Mouse (Mus musculus): ENCODE results near the gene Gm20388. TPM values are rescaled to one million over a fixed set of nuclear protein-coding genes. Genes with fewer than 3 reads are reported as not detected.

The Gm20388 gene
- polyA plus RNA-seq, 1 experiment from 2014 or later, result not detected

DNA sequence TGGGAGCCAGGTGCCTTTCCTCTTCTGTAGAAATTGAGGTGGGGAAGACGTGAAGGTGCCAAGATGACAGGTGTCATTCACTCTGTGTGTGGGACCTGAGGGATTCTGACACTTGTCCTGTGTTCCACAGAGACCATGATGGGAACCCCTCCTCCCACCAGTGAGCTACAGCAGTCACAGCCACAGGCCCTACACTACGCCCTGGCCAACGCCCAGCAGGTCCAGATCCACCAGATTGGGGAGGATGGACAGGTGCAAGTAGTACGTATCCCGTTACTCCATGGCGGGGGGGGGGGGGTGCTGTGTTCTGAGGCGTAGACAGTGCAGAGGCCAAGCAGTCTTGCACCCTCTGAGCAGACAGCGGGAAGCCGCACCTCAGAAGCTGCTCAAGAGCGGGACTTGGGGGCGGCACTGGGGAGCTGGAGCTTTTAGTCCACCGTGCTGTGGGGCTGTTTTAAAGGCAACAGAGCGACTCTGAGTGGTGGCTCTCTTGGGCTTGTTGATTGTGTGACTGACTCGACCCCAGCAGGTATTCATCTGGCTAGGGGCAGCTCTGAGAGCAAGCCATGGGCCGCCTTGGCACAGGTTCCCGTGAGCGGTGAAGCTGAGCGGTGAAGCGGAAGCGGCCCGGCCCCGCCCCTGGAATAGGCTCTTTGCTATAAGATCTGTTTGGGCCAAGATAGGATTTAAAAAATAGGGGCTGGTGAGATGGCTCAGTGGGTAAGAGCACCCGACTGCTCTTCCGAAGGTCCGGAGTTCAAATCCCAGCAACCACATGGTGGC is 2095.0 kb downstream of the Gm20388 start:
- H3K9ac ChIP-seq, result no peak overlapping the region
- no peak overlapping the region for H3K27ac ChIP-seq
- H3K4me1 ChIP-seq, result 0 out of 2 replicates have a peak, but pooled peaks cover 6% of the 10 kb centered on the region
- no peaks in the 10 kb centered on the region for H3K27me3 ChIP-seq (replicated peaks)
- no peak overlapping the region for H3K4me2 ChIP-seq
- no peak for ATAC-seq
- 86% methylated on average over 25 of the region's 25 CpGs for WGBS (ENCODE audit: insufficient replicate concordance)
- no peak overlapping the region for H3K4me3 ChIP-seq
- H3K9me3 ChIP-seq (replicated peaks), result no peaks in the 10 kb centered on the region
- H3K36me3 ChIP-seq, result peaks cover 91% of the 10 kb centered on the region

DNA sequence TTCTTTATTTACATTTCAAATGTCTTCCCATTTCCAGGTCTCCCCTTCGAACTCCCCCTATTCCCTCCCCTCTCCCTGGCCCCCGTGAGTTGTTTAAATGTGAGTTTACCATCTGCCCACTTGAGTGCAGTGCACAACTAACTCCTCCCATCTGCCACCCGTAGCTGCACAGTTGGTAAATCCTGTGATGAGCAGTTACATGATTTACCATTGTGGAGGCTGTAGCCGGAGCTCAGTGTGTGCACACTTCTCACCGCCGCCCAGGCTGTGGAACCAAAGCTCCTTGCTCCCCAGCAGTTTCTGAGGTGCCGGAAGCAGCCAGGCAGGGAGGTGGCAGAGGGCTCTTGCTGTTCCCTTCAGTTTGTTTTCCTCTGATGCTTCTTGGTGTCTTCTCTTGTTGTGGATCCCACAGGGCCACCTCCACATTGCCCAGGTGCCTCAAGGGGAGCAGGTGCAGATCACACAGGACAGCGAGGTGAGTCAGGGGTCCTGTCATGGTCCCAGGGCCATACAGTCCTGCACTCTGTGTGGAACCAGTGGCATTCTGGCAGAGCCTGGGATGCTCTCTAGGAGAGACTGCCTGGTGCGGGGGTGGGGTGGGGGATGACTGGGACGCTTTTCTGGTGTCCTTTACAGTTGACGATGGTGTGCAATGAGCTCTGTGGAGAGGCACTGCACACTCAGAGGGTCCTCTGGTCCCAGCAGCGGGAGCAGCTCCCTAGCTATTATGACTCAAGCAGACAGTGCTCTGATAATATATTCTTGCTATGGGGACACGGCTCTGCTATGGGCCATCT is 2096.2 kb downstream of the Gm20388 start:
- H3K4me3 ChIP-seq, result no peak overlapping the region
- peaks cover 86% of the 10 kb centered on the region for H3K36me3 ChIP-seq
- H3K27ac ChIP-seq, result no peak overlapping the region
- ATAC-seq, result no peak
- no peak overlapping the region for H3K4me2 ChIP-seq
- H3K9me3 ChIP-seq (replicated peaks), result no peaks in the 10 kb centered on the region
- H3K4me1 ChIP-seq, result 0 out of 2 replicates have a peak, but pooled peaks cover 6% of the 10 kb centered on the region
- WGBS (ENCODE audit: insufficient replicate concordance), result 82% methylated on average over 13 of the region's 13 CpGs
- H3K27me3 ChIP-seq (replicated peaks), result no peaks in the 10 kb centered on the region
- H3K9ac ChIP-seq, result no peak overlapping the region

GRCm38 (mm10) chr8:122008395-122008794 is 2097.8 kb downstream of the Gm20388 start:
- no peaks in the 10 kb centered on the region for H3K27me3 ChIP-seq (replicated peaks)
- 80% methylated on average over 5 of the region's 5 CpGs for WGBS (ENCODE audit: insufficient replicate concordance)
- H3K27ac ChIP-seq, result no peak overlapping the region
- H3K4me1 ChIP-seq, result 0 out of 2 replicates have a peak, but pooled peaks cover 6% of the 10 kb centered on the region
- H3K4me3 ChIP-seq, result no peak overlapping the region
- ATAC-seq, result no peak
- H3K4me2 ChIP-seq, result no peak overlapping the region
- H3K9me3 ChIP-seq (replicated peaks), result no peaks in the 10 kb centered on the region
- H3K36me3 ChIP-seq, result peaks cover 85% of the 10 kb centered on the region
- H3K9ac ChIP-seq, result no peak overlapping the region

DNA sequence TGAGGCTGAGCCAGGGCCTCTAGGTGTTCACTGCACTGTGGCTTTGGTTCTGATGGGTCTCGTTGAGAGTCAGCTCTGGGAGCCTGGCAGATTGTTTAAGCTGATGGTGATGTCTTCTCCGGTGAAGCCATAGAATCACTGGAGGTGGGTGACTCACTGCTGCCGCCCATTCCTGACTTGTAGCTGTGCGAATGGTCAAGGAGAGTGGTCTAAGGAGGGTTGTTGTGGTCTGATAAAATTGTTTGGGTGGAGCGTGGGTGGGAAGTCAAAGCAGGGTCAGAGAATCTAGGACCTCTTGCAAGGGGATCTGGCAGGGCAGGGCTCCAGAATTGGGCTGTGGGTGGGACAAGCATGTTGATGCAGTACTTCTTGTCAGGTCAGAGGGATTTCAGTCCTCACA is 2100.0 kb downstream of the Gm20388 start:
- Histone ChIP-seq H3K36me3 (peaks cover 75% of the 10 kb centered on the region), H3K9me3 (replicated peaks) (no peaks in the 10 kb centered on the region), H3K9ac (no peak overlapping the region), H3K27me3 (replicated peaks) (no peaks in the 10 kb centered on the region), H3K4me3 (no peak overlapping the region), H3K27ac (no peak overlapping the region), H3K4me1 (no peaks in the 10 kb centered on the region), H3K4me2 (no peak overlapping the region)
- 67% methylated on average over 5 of the region's 5 CpGs for WGBS (ENCODE audit: insufficient replicate concordance)
- ATAC-seq, result no peak

GRCm38 (mm10) chr8:122011066-122011588 is 2100.5 kb downstream of the Gm20388 start:
- H3K36me3 ChIP-seq, result peaks cover 77% of the 10 kb centered on the region
- no peak overlapping the region for H3K4me2 ChIP-seq
- no peaks in the 10 kb centered on the region for H3K4me1 ChIP-seq
- no peak for ATAC-seq
- no peaks in the 10 kb centered on the region for H3K9me3 ChIP-seq (replicated peaks)
- H3K27ac ChIP-seq, result no peak overlapping the region
- H3K4me3 ChIP-seq, result no peak overlapping the region
- H3K9ac ChIP-seq, result no peak overlapping the region
- WGBS (ENCODE audit: insufficient replicate concordance), result 63% methylated on average over 7 of the region's 7 CpGs
- no peaks in the 10 kb centered on the region for H3K27me3 ChIP-seq (replicated peaks)

DNA sequence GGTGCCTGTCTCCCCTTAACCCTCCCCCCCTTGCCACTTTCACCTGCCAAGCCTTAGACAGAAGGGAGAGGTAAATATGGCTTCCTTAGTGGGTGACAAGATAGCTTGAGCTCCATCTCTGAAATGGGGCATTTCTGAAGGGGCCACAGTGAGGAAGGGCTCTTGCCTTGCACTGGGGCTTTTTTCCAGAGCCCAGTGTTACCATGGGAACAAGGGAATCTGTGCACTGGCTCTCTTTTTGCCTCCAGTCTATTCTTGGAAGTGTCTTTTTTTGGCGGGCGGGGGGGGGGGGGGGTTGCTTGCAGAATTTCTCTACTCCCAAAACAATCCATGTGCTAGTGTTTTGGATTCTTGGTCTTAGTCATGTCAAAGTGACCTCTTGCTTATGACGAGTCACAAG is 2104.0 kb downstream of the Gm20388 start:
- H3K27ac ChIP-seq, result no peak overlapping the region
- ATAC-seq, result no peak
- 74% methylated on average over 3 of the region's 3 CpGs for WGBS (ENCODE audit: insufficient replicate concordance)
- no peaks in the 10 kb centered on the region for H3K4me1 ChIP-seq
- H3K9ac ChIP-seq, result no peak overlapping the region
- H3K27me3 ChIP-seq (replicated peaks), result no peaks in the 10 kb centered on the region
- no peak overlapping the region for H3K4me3 ChIP-seq
- H3K4me2 ChIP-seq, result no peak overlapping the region
- peaks cover 76% of the 10 kb centered on the region for H3K36me3 ChIP-seq
- no peaks in the 10 kb centered on the region for H3K9me3 ChIP-seq (replicated peaks)

DNA sequence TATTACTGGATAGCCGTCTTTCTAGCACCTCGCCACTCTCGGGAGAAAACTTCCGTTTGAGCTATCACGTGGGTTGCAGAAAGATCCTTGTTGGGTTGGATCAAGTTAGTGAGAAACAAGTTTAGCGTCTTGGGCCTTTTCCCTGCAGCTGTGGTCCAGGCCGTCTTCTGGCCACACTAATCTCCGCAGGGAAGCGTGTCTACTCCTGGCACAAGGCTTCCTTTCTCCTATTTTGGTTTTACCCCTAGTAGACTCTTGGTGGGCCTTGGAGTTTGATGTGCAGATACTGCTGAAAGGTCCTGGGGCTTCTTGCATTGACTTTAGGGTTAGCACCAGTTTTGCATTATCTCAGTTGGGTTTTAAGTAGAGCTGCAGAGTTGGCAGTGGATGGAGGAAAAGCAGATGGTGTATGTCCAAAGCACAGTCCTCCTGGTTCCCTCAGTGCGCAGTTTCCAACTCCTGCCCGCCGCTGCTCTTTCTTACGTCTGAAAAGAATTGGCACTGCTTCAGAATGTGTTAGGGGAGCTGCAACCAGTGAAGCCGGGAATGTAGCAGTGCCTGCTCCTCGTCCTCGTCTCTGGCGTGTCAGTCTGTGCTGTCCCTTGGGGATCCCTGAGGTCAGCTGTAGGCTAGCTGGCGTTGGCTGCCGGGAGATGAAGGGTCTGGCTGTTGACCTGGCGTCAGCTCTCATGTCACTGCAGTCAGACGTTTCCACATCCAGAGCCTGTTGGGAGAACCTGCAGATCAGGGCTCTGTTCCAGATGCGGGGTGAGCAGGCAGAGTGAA is 2107.6 kb downstream of the Gm20388 start:
- Histone ChIP-seq H3K4me3 (no peak overlapping the region), H3K27me3 (replicated peaks) (no peaks in the 10 kb centered on the region), H3K36me3 (peaks cover 87% of the 10 kb centered on the region), H3K27ac (no peak overlapping the region), H3K9ac (no peak overlapping the region), H3K9me3 (replicated peaks) (no peaks in the 10 kb centered on the region), H3K4me2 (no peak overlapping the region), H3K4me1 (0 out of 2 replicates have a peak, but pooled peaks cover 5% of the 10 kb centered on the region)
- WGBS (ENCODE audit: insufficient replicate concordance), result 82% methylated on average over 22 of the region's 22 CpGs
- ATAC-seq, result no peak

DNA sequence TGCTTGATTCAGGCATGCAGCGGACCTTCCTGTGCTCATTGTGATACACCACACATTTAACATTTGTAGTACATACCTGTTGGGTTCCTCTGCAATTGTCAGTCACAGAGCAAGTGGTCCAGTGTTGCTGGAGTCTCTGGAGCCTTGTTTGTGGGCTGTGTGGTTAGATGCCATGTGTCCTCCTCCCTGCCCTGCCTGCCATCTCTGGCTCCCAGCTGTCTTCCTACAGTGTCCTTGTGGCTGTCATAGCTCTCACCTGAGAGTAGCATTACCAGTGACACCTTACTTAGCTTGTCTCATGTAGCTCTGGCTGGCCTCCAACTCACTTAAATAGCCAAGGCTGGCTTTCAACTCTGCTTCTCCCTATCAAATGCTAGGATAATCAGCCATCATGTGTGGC is 2108.5 kb downstream of the Gm20388 start:
- Histone ChIP-seq H3K4me2 (no peak overlapping the region), H3K27me3 (replicated peaks) (no peaks in the 10 kb centered on the region), H3K36me3 (peaks cover 90% of the 10 kb centered on the region), H3K4me1 (0 out of 2 replicates have a peak, but pooled peaks cover 5% of the 10 kb centered on the region), H3K9ac (no peak overlapping the region), H3K9me3 (replicated peaks) (no peaks in the 10 kb centered on the region), H3K27ac (no peak overlapping the region), H3K4me3 (no peak overlapping the region)
- 89% methylated on average over 1 of the region's 1 CpGs for WGBS (ENCODE audit: insufficient replicate concordance)
- ATAC-seq, result no peak

- H3K27me3 ChIP-seq (replicated peaks), result no peaks in the 10 kb centered on the region
- no peak overlapping the region for H3K9ac ChIP-seq
- H3K36me3 ChIP-seq, result peaks cover 96% of the 10 kb centered on the region
- 0 out of 2 replicates have a peak, but pooled peaks cover 5% of the 10 kb centered on the region for H3K4me1 ChIP-seq
- no peak for ATAC-seq
- no peak overlapping the region for H3K4me2 ChIP-seq
- no peak overlapping the region for H3K4me3 ChIP-seq
- no peaks in the 10 kb centered on the region for H3K9me3 ChIP-seq (replicated peaks)
- H3K27ac ChIP-seq, result no peak overlapping the region
- WGBS (ENCODE audit: insufficient replicate concordance), result 80% methylated on average over 8 of the region's 8 CpGs
Measured at GRCm38 (mm10) chr8:122020050-122020771, 2109.6 kb downstream of the Gm20388 start.

- WGBS (ENCODE audit: insufficient replicate concordance), result 77% methylated on average over 2 of the region's 2 CpGs
- no peak for ATAC-seq
Measured at GRCm38 (mm10) chr8:122021725-122022124, 2111.1 kb downstream of the Gm20388 start.

DNA sequence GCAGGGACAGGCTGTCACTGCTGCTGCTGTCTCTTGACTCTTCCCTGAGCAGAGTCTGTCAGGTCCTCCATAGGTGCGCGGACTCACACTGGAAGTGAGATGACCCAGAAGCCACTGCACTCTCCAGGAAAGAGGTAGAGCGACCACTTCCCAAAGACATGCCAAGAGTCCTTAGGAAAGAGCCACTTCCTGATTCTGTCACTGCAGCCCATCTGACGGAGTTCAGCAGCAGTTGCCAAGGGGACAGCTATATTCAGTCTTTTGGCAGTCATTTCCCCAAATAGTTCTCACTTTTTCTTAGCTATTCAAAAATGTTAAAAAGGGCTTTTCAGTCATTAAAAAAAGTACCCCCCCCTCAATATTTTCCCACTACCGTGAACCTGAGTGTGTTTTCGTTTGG is 2111.6 kb downstream of the Gm20388 start:
- H3K27me3 ChIP-seq (replicated peaks), result no peaks in the 10 kb centered on the region
- no peaks in the 10 kb centered on the region for H3K9me3 ChIP-seq (replicated peaks)
- H3K4me3 ChIP-seq, result no peak overlapping the region
- H3K27ac ChIP-seq, result no peak overlapping the region
- no peak overlapping the region for H3K9ac ChIP-seq
- H3K4me2 ChIP-seq, result no peak overlapping the region
- 76% methylated on average over 6 of the region's 6 CpGs for WGBS (ENCODE audit: insufficient replicate concordance)
- H3K36me3 ChIP-seq, result peaks cover 97% of the 10 kb centered on the region
- ATAC-seq, result no peak; the same call in 1 of the 2 replicates
- H3K4me1 ChIP-seq, result 0 out of 2 replicates have a peak, but pooled peaks cover 5% of the 10 kb centered on the region

More at GRCm38 (mm10) chr8:122021725-122022124, 2111.1 kb downstream of the Gm20388 start:
- Histone ChIP-seq H3K4me2 (no peak overlapping the region), H3K27ac (no peak overlapping the region), H3K4me3 (no peak overlapping the region), H3K9me3 (replicated peaks) (no peaks in the 10 kb centered on the region), H3K36me3 (peaks cover 97% of the 10 kb centered on the region), H3K9ac (no peak overlapping the region), H3K4me1 (0 out of 2 replicates have a peak, but pooled peaks cover 5% of the 10 kb centered on the region), H3K27me3 (replicated peaks) (no peaks in the 10 kb centered on the region)

Measured in liver, embryonic 12.5 days (tissue).